Mouse (Mus musculus): ENCODE results near the gene Polr3c. TPM values are rescaled to one million over a fixed set of nuclear protein-coding genes. Genes with fewer than 3 reads are reported as not detected.

Polr3c gene
- polyA plus RNA-seq, 1 experiment from 2014 or later: 20.3 TPM

GRCm38 (mm10) chr3:96737013-96737740 is 9.7 kb upstream of the Polr3c start:
- Histone ChIP-seq H3K9me3 (ENCODE audit: control insufficient read depth, low read length) (no peaks in the 10 kb centered on the region), H3K4me3 (ENCODE audit: low read depth, low read length) (no peak overlapping the region), H3K27ac (replicated peaks) (no peak overlapping the region), H3K36me3 (ENCODE audit: control insufficient read depth, insufficient read depth, low read length) (no peaks in the 10 kb centered on the region), H3K4me2 (replicated peaks; ENCODE audit: low read depth) (no peak overlapping the region), H3K9ac (ENCODE audit: low read length) (no peak overlapping the region), H3K27me3 (ENCODE audit: control insufficient read depth, insufficient read depth, low read length) (no peaks in the 10 kb centered on the region), H3K4me1 (replicated peaks; ENCODE audit: control insufficient read depth, insufficient read depth) (no peaks in the 10 kb centered on the region)
- TF ChIP-seq CTCF (IDR thresholded peaks at IDR 0.05; ENCODE audit: low read depth) (no peak), EP300 (optimal IDR thresholded peaks at IDR 0.05) (no peak)
- no peak for ATAC-seq (ENCODE audit: low FRiP score, low TSS enrichment)
- no peak for DNase-seq (ENCODE audit: low spot score)
- WGBS: 56% methylated on average over 1 of the region's 1 CpGs

- no peaks in the 10 kb centered on the region for H3K4me1 ChIP-seq (replicated peaks; ENCODE audit: control insufficient read depth, insufficient read depth)
- DNase-seq (ENCODE audit: low spot score) (no peak), ATAC-seq (ENCODE audit: low FRiP score, low TSS enrichment) (no peak)
- TF ChIP-seq EP300 (optimal IDR thresholded peaks at IDR 0.05): no peak
- H3K9me3 ChIP-seq (ENCODE audit: control insufficient read depth, low read length): no peaks in the 10 kb centered on the region
- H3K27ac ChIP-seq (replicated peaks): no peak overlapping the region
- H3K4me3 ChIP-seq (ENCODE audit: low read depth, low read length): no peak overlapping the region
- no peak overlapping the region for H3K9ac ChIP-seq (ENCODE audit: low read length)
- H3K4me2 ChIP-seq (replicated peaks; ENCODE audit: low read depth): no peak overlapping the region
- H3K36me3 ChIP-seq (ENCODE audit: control insufficient read depth, insufficient read depth, low read length): no peaks in the 10 kb centered on the region
- no peaks in the 10 kb centered on the region for H3K27me3 ChIP-seq (ENCODE audit: control insufficient read depth, insufficient read depth, low read length)
- 97% methylated on average over 2 of the region's 2 CpGs for WGBS
These were observed 7.8 kb upstream of the Polr3c start for GRCm38 (mm10) chr3:96735200-96735599.

- Histone ChIP-seq H3K27me3 (ENCODE audit: control insufficient read depth, insufficient read depth, low read length) (no peaks in the 10 kb centered on the region), H3K4me2 (replicated peaks; ENCODE audit: low read depth) (no peak overlapping the region), H3K36me3 (ENCODE audit: control insufficient read depth, insufficient read depth, low read length) (no peaks in the 10 kb centered on the region), H3K4me1 (replicated peaks; ENCODE audit: control insufficient read depth, insufficient read depth) (no peaks in the 10 kb centered on the region), H3K9ac (ENCODE audit: low read length) (no peak overlapping the region), H3K27ac (replicated peaks) (no peak overlapping the region), H3K9me3 (ENCODE audit: control insufficient read depth, low read length) (no peaks in the 10 kb centered on the region), H3K4me3 (ENCODE audit: low read depth, low read length) (no peak overlapping the region)
- TF ChIP-seq CTCF (IDR thresholded peaks at IDR 0.05; ENCODE audit: low read depth) (no peak), EP300 (optimal IDR thresholded peaks at IDR 0.05) (no peak)
- WGBS: 94% methylated on average over 1 of the region's 1 CpGs
- DNase-seq (ENCODE audit: low spot score): no peak
- ATAC-seq (ENCODE audit: low FRiP score, low TSS enrichment): no peak
These were observed 6.6 kb upstream of the Polr3c start for GRCm38 (mm10) chr3:96733984-96734383.

GRCm38 (mm10) chr3:96730785-96731184 is 3.4 kb upstream of the Polr3c start:
- no peaks in the 10 kb centered on the region for H3K9me3 ChIP-seq (ENCODE audit: control insufficient read depth, low read length)
- H3K4me2 ChIP-seq (replicated peaks; ENCODE audit: low read depth): no peak overlapping the region
- TF ChIP-seq CTCF (IDR thresholded peaks at IDR 0.05; ENCODE audit: low read depth) (no peak), EP300 (optimal IDR thresholded peaks at IDR 0.05) (no peak)
- H3K27ac ChIP-seq (replicated peaks): no peak overlapping the region
- no peaks in the 10 kb centered on the region for H3K4me1 ChIP-seq (replicated peaks; ENCODE audit: control insufficient read depth, insufficient read depth)
- H3K36me3 ChIP-seq (ENCODE audit: control insufficient read depth, insufficient read depth, low read length): no peaks in the 10 kb centered on the region
- 63% methylated on average over 5 of the region's 5 CpGs for WGBS
- H3K4me3 ChIP-seq (ENCODE audit: low read depth, low read length): no peak overlapping the region
- no peak for DNase-seq (ENCODE audit: low spot score)
- no peak for ATAC-seq (ENCODE audit: low FRiP score, low TSS enrichment)
- H3K9ac ChIP-seq (ENCODE audit: low read length): no peak overlapping the region
- no peaks in the 10 kb centered on the region for H3K27me3 ChIP-seq (ENCODE audit: control insufficient read depth, insufficient read depth, low read length)

GRCm38 (mm10) chr3:96729403-96729784 is 2.0 kb upstream of the Polr3c start:
- ATAC-seq (ENCODE audit: low FRiP score, low TSS enrichment): no peak
- Histone ChIP-seq H3K27ac (replicated peaks) (no peak overlapping the region), H3K36me3 (ENCODE audit: control insufficient read depth, insufficient read depth, low read length) (no peaks in the 10 kb centered on the region), H3K9me3 (ENCODE audit: control insufficient read depth, low read length) (no peaks in the 10 kb centered on the region), H3K4me2 (replicated peaks; ENCODE audit: low read depth) (no peak overlapping the region), H3K27me3 (ENCODE audit: control insufficient read depth, insufficient read depth, low read length) (no peaks in the 10 kb centered on the region), H3K4me1 (replicated peaks; ENCODE audit: control insufficient read depth, insufficient read depth) (no peaks in the 10 kb centered on the region), H3K9ac (ENCODE audit: low read length) (no peak overlapping the region), H3K4me3 (ENCODE audit: low read depth, low read length) (no peak overlapping the region)
- peak; percentile 55 for TF ChIP-seq CTCF (IDR thresholded peaks at IDR 0.05; ENCODE audit: low read depth)
- TF ChIP-seq EP300 (optimal IDR thresholded peaks at IDR 0.05): no peak
- no peak for DNase-seq (ENCODE audit: low spot score)
- WGBS: 29% methylated on average over 3 of the region's 3 CpGs

- DNase-seq (ENCODE audit: low spot score): no peak
These were observed 1.4 kb upstream of the Polr3c start for GRCm38 (mm10) chr3:96728634-96729402.

More at GRCm38 (mm10) chr3:96728634-96729402, 1.4 kb upstream of the Polr3c start:
- Histone ChIP-seq H3K4me1 (replicated peaks; ENCODE audit: control insufficient read depth, insufficient read depth) (no peaks in the 10 kb centered on the region), H3K9me3 (ENCODE audit: control insufficient read depth, low read length) (no peaks in the 10 kb centered on the region), H3K27me3 (ENCODE audit: control insufficient read depth, insufficient read depth, low read length) (no peaks in the 10 kb centered on the region), H3K36me3 (ENCODE audit: control insufficient read depth, insufficient read depth, low read length) (no peaks in the 10 kb centered on the region), H3K27ac (replicated peaks) (no peak overlapping the region; the same call in 1 of the 2 replicates), H3K4me2 (replicated peaks; ENCODE audit: low read depth) (peak overlapping the region; percentile 55), H3K4me3 (ENCODE audit: low read depth, low read length) (peak overlapping the region; percentile 88), H3K9ac (ENCODE audit: low read length) (peak overlapping the region; percentile 84; the same call in 1 of the 2 replicates)
- TF ChIP-seq EP300 (optimal IDR thresholded peaks at IDR 0.05) (no peak), CTCF (IDR thresholded peaks at IDR 0.05; ENCODE audit: low read depth) (no peak)
- ATAC-seq (ENCODE audit: low FRiP score, low TSS enrichment): no peak
- WGBS: 34% methylated on average over 7 of the region's 7 CpGs
